Mouse (Mus musculus): ENCODE data around the gene Amd1.

GRCm38 (mm10) chr10:40286767-40287166 is 15.2 kb downstream of the Amd1 start:
- no peak for TF ChIP-seq CTCF (IDR thresholded peaks at IDR 0.05)
- no peak for TF ChIP-seq EP300 (IDR thresholded peaks at IDR 0.05)
